20 mouse cellular contexts compared by ENCODE assay signal in the genomic region with DNA sequence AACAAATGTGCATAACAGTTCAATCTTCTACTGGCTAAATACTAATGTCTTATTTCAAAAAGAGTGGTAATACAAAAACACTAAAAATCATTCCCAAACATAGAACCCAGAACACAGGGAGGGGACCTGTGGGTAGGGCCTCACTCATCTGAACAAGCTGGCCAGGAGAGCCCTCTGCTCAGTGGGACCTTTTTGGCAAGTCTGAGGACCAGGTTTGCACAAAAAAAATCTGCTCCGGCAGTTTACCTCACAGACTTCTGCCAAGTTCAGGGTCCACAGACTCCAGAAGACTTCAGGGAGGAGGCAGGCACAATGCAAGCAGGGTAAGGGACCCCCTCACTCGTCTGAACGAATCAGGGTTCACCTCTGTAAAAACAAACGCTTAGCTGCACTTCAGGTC. TPM values are rescaled to one million over a fixed set of nuclear protein-coding genes. Genes with fewer than 3 reads are reported as not detected.
DNase-seq lines count a peak whose midpoint lies in the region; ATAC-seq and TF ChIP-seq lines count a peak whose summit lies in the region.
"Had no signal": no experiment of that assay in that cellular context is flagged by ENCODE, and none has a peak within 500 bp of the region (broad histone marks: within the 10 kb centered on the region; RNA-seq: fewer than 3 reads in every experiment).

No protein-coding gene starts in this region.

- no peak overlapping the region for H3K4me3 ChIP-seq in testis, adult 2 months (ENCODE audit: control insufficient read depth, low read depth, low read length)
- no peak overlapping the region for H3K4me3 ChIP-seq in limb, embryonic 12.5 days (replicated peaks)
- no peak overlapping the region for H3K4me3 ChIP-seq in stomach, postnatal 0 days (ENCODE audit: low read depth, low read length)
- H3K4me3 ChIP-seq: embryonic facial prominence, embryonic 10.5 days; embryonic facial prominence, embryonic 12.5 days; forebrain, embryonic 13.5 days; forebrain, embryonic 15.5 days had no signal

- no peaks in the 10 kb centered on the region for H3K36me3 ChIP-seq in testis, adult 2 months (ENCODE audit: control insufficient read depth, insufficient read depth, low read length)
- no peaks in the 10 kb centered on the region for H3K36me3 ChIP-seq in limb, embryonic 12.5 days
- H3K36me3 ChIP-seq in stomach, postnatal 0 days (ENCODE audit: control insufficient read depth, insufficient read depth, low read length): no peaks in the 10 kb centered on the region
- H3K36me3 ChIP-seq: embryonic facial prominence, embryonic 10.5 days; embryonic facial prominence, embryonic 12.5 days; forebrain, embryonic 15.5 days; G1E had no signal

- TF ChIP-seq EP300 in stomach, postnatal 0 days (optimal IDR thresholded peaks at IDR 0.05): no peak

- peak overlapping the region; percentile 15 for H3K27ac ChIP-seq in testis, adult 2 months (ENCODE audit: control insufficient read depth, insufficient read depth, low read depth, low read length)
- 0 out of 2 replicates have a peak overlapping the region, but pooled peaks have one; percentile 42 for H3K27ac ChIP-seq in limb, embryonic 12.5 days
- no peak overlapping the region for H3K27ac ChIP-seq in stomach, postnatal 0 days (replicated peaks)
- H3K27ac ChIP-seq: embryonic facial prominence, embryonic 10.5 days; embryonic facial prominence, embryonic 12.5 days; forebrain, embryonic 13.5 days; forebrain, embryonic 15.5 days had no signal

- no peaks in the 10 kb centered on the region for H3K9me3 ChIP-seq in limb, embryonic 12.5 days
- H3K9me3 ChIP-seq in stomach, postnatal 0 days (ENCODE audit: control insufficient read depth, low read length): no peaks in the 10 kb centered on the region
- H3K9me3 ChIP-seq: embryonic facial prominence, embryonic 10.5 days; embryonic facial prominence, embryonic 12.5 days; forebrain, embryonic 13.5 days; forebrain, embryonic 15.5 days; G1E had no signal

- H3K4me2 ChIP-seq in limb, embryonic 12.5 days: no peak overlapping the region
- no peak overlapping the region for H3K4me2 ChIP-seq in stomach, postnatal 0 days (replicated peaks; ENCODE audit: low read depth)
- H3K4me2 ChIP-seq: embryonic facial prominence, embryonic 12.5 days; forebrain, embryonic 13.5 days; forebrain, embryonic 15.5 days had no signal

- no peak for TF ChIP-seq CTCF in testis, adult 2 months (IDR thresholded peaks at IDR 0.05; ENCODE audit: control insufficient read depth, insufficient read depth, insufficient replicate concordance, low read depth, low read length)
- TF ChIP-seq CTCF in stomach, postnatal 0 days (IDR thresholded peaks at IDR 0.05; ENCODE audit: low read depth): no peak

- H3K9ac ChIP-seq in limb, embryonic 12.5 days (replicated peaks): no peak overlapping the region
- H3K9ac ChIP-seq in stomach, postnatal 0 days (ENCODE audit: low read length): no peak overlapping the region
- H3K9ac ChIP-seq: embryonic facial prominence, embryonic 12.5 days; forebrain, embryonic 13.5 days; forebrain, embryonic 15.5 days; forebrain, postnatal 0 days had no signal

- no peak for DNase-seq in cerebellum, adult 9-11 months
- peak; percentile 37 to 51 for DNase-seq in cerebellum, postnatal 10 days
- DNase-seq in cerebellum, postnatal 4 days (ENCODE audit: low spot score in 2 of 2): no peak
- DNase-seq in testis, postnatal 14 days (ENCODE audit: low spot score): no peak
- DNase-seq in stomach, postnatal 0 days (ENCODE audit: low spot score): no peak
- DNase-seq: adrenal gland, adult 2 months; adrenal gland, postnatal 10 days; adrenal gland, postnatal 25 days; B cell, adult 2 months; forebrain, postnatal 0 days had no signal

- 28% methylated on average over 4 of the region's 4 CpGs for WGBS in limb, embryonic 12.5 days
- WGBS in stomach, postnatal 0 days: 49% methylated on average over 4 of the region's 4 CpGs

- no peak for TF ChIP-seq POLR2A in testis, adult 2 months (IDR thresholded peaks at IDR 0.05; ENCODE audit: control insufficient read depth, low read depth, low read length)

- ATAC-seq in cerebellum, adult (ENCODE audit: insufficient number of reproducible peaks, low FRiP score, low TSS enrichment): peak; percentile 37; the same call in 1 of the 2 replicates
- no peak for ATAC-seq in limb, embryonic 12.5 days (ENCODE audit: insufficient number of reproducible peaks, insufficient read depth, low FRiP score, low TSS enrichment, low read depth)
- no peak for ATAC-seq in stomach, postnatal 0 days (ENCODE audit: low FRiP score, low TSS enrichment)
- ATAC-seq: CD4-positive, CD25-positive, alpha-beta regulatory T cell, adult 4 months; forebrain, embryonic 13.5 days; forebrain, embryonic 15.5 days; forebrain, postnatal 0 days had no signal

- no peaks in the 10 kb centered on the region for H3K4me1 ChIP-seq in testis, adult 2 months (ENCODE audit: control insufficient read depth, insufficient read depth, low read length)
- H3K4me1 ChIP-seq in limb, embryonic 12.5 days (replicated peaks): peaks cover 13% of the 10 kb centered on the region
- H3K4me1 ChIP-seq in stomach, postnatal 0 days (replicated peaks; ENCODE audit: control insufficient read depth, insufficient read depth): no peaks in the 10 kb centered on the region
- H3K4me1 ChIP-seq: forebrain, embryonic 13.5 days; forebrain, embryonic 15.5 days had no signal

- no peaks in the 10 kb centered on the region for H3K27me3 ChIP-seq in testis, adult 2 months (ENCODE audit: control insufficient read depth, insufficient read depth, low read length)
- H3K27me3 ChIP-seq in limb, embryonic 12.5 days: no peaks in the 10 kb centered on the region
- H3K27me3 ChIP-seq in stomach, postnatal 0 days (ENCODE audit: control insufficient read depth, insufficient read depth, low read length): no peaks in the 10 kb centered on the region
- H3K27me3 ChIP-seq: CH12.LX; embryonic facial prominence, embryonic 12.5 days; forebrain, embryonic 13.5 days; forebrain, embryonic 15.5 days had no signal

RNA-seq across cellular contexts. Expression of a gene that starts 42.9 kb away (rescaled TPM):
- 1.7 and 1.8 TPM in 2 replicates for polyA plus RNA-seq in testis, adult 2 months (2012; rRNA removed)
- 1.5 and 1.6 TPM in 2 replicates for polyA plus RNA-seq in limb, embryonic 12.5 days (2016; fragmentation: Nextera tagmentation; extraction: Ambion mirVana)
- 13.1 and 13.5 TPM in 2 replicates for polyA plus RNA-seq in stomach, postnatal 0 days (2015; fragmentation: Nextera tagmentation; extraction: Ambion mirVana)
- polyA plus RNA-seq: G1E had no signal

Comparison
In these comparisons a context has a peak if more than half of its experiments do, and no peak if none do; other contexts are left out.
1. DNase-seq: peak in cerebellum, postnatal 10 days (2 of 2); none in cerebellum, adult 9-11 months (single experiment), cerebellum, postnatal 4 days (0 of 2), testis, postnatal 14 days (single experiment) and stomach, postnatal 0 days (single experiment).